Mouse (Mus musculus) midbrain, postnatal 0 days (tissue): ENCODE measurements around the gene Tomm34. TPM values are rescaled to one million over a fixed set of nuclear protein-coding genes. Genes with fewer than 3 reads are reported as not detected.

ENCODE experiments used
- ATAC-seq: fragments of 200-750 bp; cut with Nextera tagmentation; 2 replicates; pipeline ENCODE4 v1.8.0; 2017; ENCODE audit warnings: moderate number of reproducible peaks, mild to moderate bottlenecking, moderate TSS enrichment, moderate library complexity; ENCODE audit not compliant: low FRiP score
- DNase-seq: peaks from one replicate; pipeline ENCODE4 v3.0.0-alpha.2; 2015; ENCODE audit warnings: low spot score
- H3K27ac ChIP-seq: fragments of 300-500 bp; sonication (generic); 2 replicates; pipeline ENCODE4 v1.5.1; 2014; ENCODE audit warnings: low read depth, mild to moderate bottlenecking, low read length, mixed read lengths
- H3K27me3 ChIP-seq: fragments of 300-500 bp; sonication (generic); 2 replicates; pipeline ENCODE4 v1.6.1; 2014; ENCODE audit warnings: low read length, control low read depth, mixed read lengths; ENCODE audit not compliant: insufficient read depth
- H3K36me3 ChIP-seq: fragments of 300-500 bp; sonication (generic); 2 replicates; pipeline ENCODE4 v1.6.1; 2014; ENCODE audit warnings: low read length, control low read depth, mixed read lengths; ENCODE audit not compliant: insufficient read depth
- H3K4me1 ChIP-seq: fragments of 300-500 bp; sonication (generic); 2 replicates; pipeline ENCODE4 v1.6.1; 2014; ENCODE audit warnings: mild to moderate bottlenecking, control low read depth, antibody characterized with exemption, low read length, mixed read lengths; ENCODE audit not compliant: insufficient read depth
- H3K4me2 ChIP-seq: fragments of 300-500 bp; sonication (generic); 2 replicates; pipeline ENCODE4 v1.6.1; 2014; ENCODE audit warnings: low read depth, mild to moderate bottlenecking, low read length, mixed read lengths; ENCODE audit not compliant: poor library complexity, severe bottlenecking
- H3K4me3 ChIP-seq: fragments of 300-500 bp; sonication (generic); 2 replicates; pipeline ENCODE4 v1.5.1; 2014; ENCODE audit warnings: low read depth, mild to moderate bottlenecking, low read length, moderate library complexity
- H3K9ac ChIP-seq: fragments of 300-500 bp; sonication (generic); replicated peaks from 2 replicates; pipeline ENCODE4 v1.6.1; 2014; ENCODE audit warnings: mild to moderate bottlenecking, low read length, moderate library complexity, mixed read lengths; ENCODE audit not compliant: poor library complexity, severe bottlenecking
- H3K9me3 ChIP-seq: fragments of 300-500 bp; sonication (generic); 2 replicates; pipeline ENCODE4 v1.6.1; 2016; ENCODE audit warnings: low read length, control low read depth
- CTCF ChIP-seq: IDR thresholded peaks from 2 replicates; pipeline ENCODE4 v1.5.1; 2016; ENCODE audit warnings: antibody characterized with exemption, mild to moderate bottlenecking
- WGBS: fragments of 180-500 bp; shearing (Covaris S2); extraction: QIAGEN DNeasy Blood & Tissue Kit; methylation state at CpG from one replicate; pipeline ENCODE4 v1.1.7; 2014; 5-methylcytosine and 5-hydroxymethylcytosine counted together
- polyA plus RNA-seq: library from polyadenylated mRNA; unstranded; fragments of >200 nt; fragmentation: Nextera tagmentation; extraction: Ambion mirVana; gene quantifications from 2 replicates; pipeline ENCODE4 v1.2.1, GENCODE M21; 2015
- total RNA-seq: library from RNA; depleted of rRNA; stranded (reverse); fragments of >200 nt; gene quantifications from 2 replicates; pipeline ENCODE4 v1.2.3, GENCODE M21; 2014

Tomm34 gene
- total and polyA plus RNA-seq, 2 experiments from 2014 or later = 34.7 to 46.7 TPM

GRCm38 (mm10) chr2:164059634-164060235 is 11.2 kb downstream of the Tomm34 start:
- no peak for TF ChIP-seq CTCF
- H3K4me2 ChIP-seq = no peak overlapping the region
- DNase-seq = no peak
- H3K9me3 ChIP-seq = no peaks in the 10 kb centered on the region
- H3K4me1 ChIP-seq = no peaks in the 10 kb centered on the region
- peaks cover 74% of the 10 kb centered on the region for H3K36me3 ChIP-seq
- no peak for ATAC-seq
- H3K27ac ChIP-seq = no peak overlapping the region
- 93% methylated on average over 8 of the region's 8 CpGs for WGBS
- no peak overlapping the region for H3K4me3 ChIP-seq
- no peak overlapping the region for H3K9ac ChIP-seq
- H3K27me3 ChIP-seq = no peaks in the 10 kb centered on the region

- no peak overlapping the region for H3K4me3 ChIP-seq
- no peak for DNase-seq
- H3K9me3 ChIP-seq = no peaks in the 10 kb centered on the region
- H3K36me3 ChIP-seq = peaks cover 60% of the 10 kb centered on the region
- ATAC-seq = no peak
- WGBS = 97% methylated on average over 8 of the region's 8 CpGs
- no peak for TF ChIP-seq CTCF
- no peak overlapping the region for H3K4me2 ChIP-seq
- no peaks in the 10 kb centered on the region for H3K27me3 ChIP-seq
- H3K9ac ChIP-seq = no peak overlapping the region
- no peaks in the 10 kb centered on the region for H3K4me1 ChIP-seq
- no peak overlapping the region for H3K27ac ChIP-seq
Observed at GRCm38 (mm10) chr2:164054671-164055070, 16.3 kb downstream of the Tomm34 start.

GRCm38 (mm10) chr2:164053767-164054166 is 17.2 kb downstream of the Tomm34 start:
- no peak for ATAC-seq

GRCm38 (mm10) chr2:164047197-164047690 is 23.7 kb downstream of the Tomm34 start:
- Histone ChIP-seq H3K27me3 (no peaks in the 10 kb centered on the region), H3K27ac (no peak overlapping the region), H3K36me3 (peaks cover 3% of the 10 kb centered on the region; the same call in 1 of the 2 replicates), H3K9me3 (no peaks in the 10 kb centered on the region), H3K4me1 (no peaks in the 10 kb centered on the region), H3K9ac (no peak overlapping the region), H3K4me2 (peak overlapping the region; percentile 41), H3K4me3 (peak overlapping the region; percentile 27)
- no peak for TF ChIP-seq CTCF
- peak; percentile 46 for DNase-seq
- WGBS = 1% methylated on average over 12 of the region's 16 CpGs
- ATAC-seq = peak; percentile 41; the same call in 1 of the 2 replicates

More at GRCm38 (mm10) chr2:164053767-164054166, 17.2 kb downstream of the Tomm34 start:
- 91% methylated on average over 8 of the region's 8 CpGs for WGBS
- Histone ChIP-seq H3K4me1 (no peaks in the 10 kb centered on the region), H3K9me3 (no peaks in the 10 kb centered on the region), H3K27me3 (no peaks in the 10 kb centered on the region), H3K4me2 (no peak overlapping the region), H3K9ac (no peak overlapping the region), H3K4me3 (no peak overlapping the region), H3K27ac (no peak overlapping the region), H3K36me3 (peaks cover 52% of the 10 kb centered on the region)
- DNase-seq = no peak
- TF ChIP-seq CTCF = no peak

GRCm38 (mm10) chr2:164041523-164041922 is 29.4 kb downstream of the Tomm34 start:
- DNase-seq = no peak
- TF ChIP-seq CTCF = no peak
- no peak for ATAC-seq
- Histone ChIP-seq H3K4me3 (no peak overlapping the region), H3K27me3 (no peaks in the 10 kb centered on the region), H3K9me3 (no peaks in the 10 kb centered on the region), H3K4me1 (no peaks in the 10 kb centered on the region), H3K4me2 (no peak overlapping the region), H3K9ac (no peak overlapping the region), H3K36me3 (no peaks in the 10 kb centered on the region), H3K27ac (no peak overlapping the region)
- WGBS = 88% methylated on average over 2 of the region's 2 CpGs

GRCm38 (mm10) chr2:164040949-164041348 is 30.0 kb downstream of the Tomm34 start:
- no peak for TF ChIP-seq CTCF
- no peaks in the 10 kb centered on the region for H3K9me3 ChIP-seq
- H3K27ac ChIP-seq = no peak overlapping the region
- no peaks in the 10 kb centered on the region for H3K36me3 ChIP-seq
- ATAC-seq (no peak), DNase-seq (no peak)
- no peak overlapping the region for H3K4me3 ChIP-seq
- WGBS = 90% methylated on average over 6 of the region's 6 CpGs
- H3K4me1 ChIP-seq = no peaks in the 10 kb centered on the region
- H3K9ac ChIP-seq = no peak overlapping the region
- no peaks in the 10 kb centered on the region for H3K27me3 ChIP-seq
- no peak overlapping the region for H3K4me2 ChIP-seq
